Mouse (Mus musculus): ENCODE results near the gene Por. TPM values are rescaled to one million over a fixed set of nuclear protein-coding genes. Genes with fewer than 3 reads are reported as not detected.
A peak's percentile ranks its signal among the peaks of the same experiment; 100 is the strongest.

Gene Por
- 54.4 and 66.8 TPM in 2 replicates for polyA plus RNA-seq (2016; fragmentation: Nextera tagmentation; extraction: Ambion mirVana)

- H3K27ac ChIP-seq, result no peak within 1 kb of the TSS
- H3K4me1 ChIP-seq, result peaks cover 17% of the 10 kb centered on the region
- no peak for DNase-seq (ENCODE audit: low spot score)
- no peaks in the 10 kb centered on the region for H3K27me3 ChIP-seq (ENCODE audit: insufficient read depth, poor library complexity, severe bottlenecking)
- no peaks in the 10 kb centered on the region for H3K9me3 ChIP-seq
- WGBS, result 23% methylated on average over 9 of the region's 9 CpGs
- peak within 1 kb of the TSS; percentile 15; the same call in 1 of the 2 replicates for H3K4me3 ChIP-seq
- no peaks in the 10 kb centered on the region for H3K36me3 ChIP-seq
Measured at GRCm38 (mm10) chr5:135669741-135670275, at the start of gene Por. Gene Por, plus strand, starts transcription at chr5:135670033.

DNA sequence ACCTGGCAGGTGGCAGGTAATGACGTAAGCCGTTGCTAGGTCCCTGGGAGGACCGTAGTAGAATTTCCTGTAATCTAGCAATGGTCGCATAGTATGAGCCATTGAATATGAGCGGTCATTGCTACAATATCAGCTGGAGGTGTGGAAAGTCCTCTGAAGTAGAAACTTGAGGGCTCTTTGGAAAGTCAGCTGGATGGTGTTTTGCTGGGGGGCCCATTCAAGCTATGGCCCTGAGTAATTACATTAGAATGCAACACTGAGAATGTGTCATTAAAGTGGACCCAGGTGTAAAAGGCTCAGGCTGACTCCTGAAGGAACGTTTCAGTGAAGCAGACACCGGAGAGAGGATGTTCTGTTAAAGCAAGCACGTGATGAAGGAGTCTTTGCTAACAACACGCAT lies 49.3 kb upstream of the Por start:
- H3K9me3 ChIP-seq, result no peaks in the 10 kb centered on the region
- no peak overlapping the region for H3K27ac ChIP-seq
- no peaks in the 10 kb centered on the region for H3K4me1 ChIP-seq
- WGBS, result 82% methylated on average over 9 of the region's 9 CpGs
- DNase-seq (ENCODE audit: low spot score), result no peak
- H3K27me3 ChIP-seq (ENCODE audit: insufficient read depth, poor library complexity, severe bottlenecking), result no peaks in the 10 kb centered on the region
- H3K36me3 ChIP-seq, result no peaks in the 10 kb centered on the region
- no peak overlapping the region for H3K4me3 ChIP-seq

DNA sequence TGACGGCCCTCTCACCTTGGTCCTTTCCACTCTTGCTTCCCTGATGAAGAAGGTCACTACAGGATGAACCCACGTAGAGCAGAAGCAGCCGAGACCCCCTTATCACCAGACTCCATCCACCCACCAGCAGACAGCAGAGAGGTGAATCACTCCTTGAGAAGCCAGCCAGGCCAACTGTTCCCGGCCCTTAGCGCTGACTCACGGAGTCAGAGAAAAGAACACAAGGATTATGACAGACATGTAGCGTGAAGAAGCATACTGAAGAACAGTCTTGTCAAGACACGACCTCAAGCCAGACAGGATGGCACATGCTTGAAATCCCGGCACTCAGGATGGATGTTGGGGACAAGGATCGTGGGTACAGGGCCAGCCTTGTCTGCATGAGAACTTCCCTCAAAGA lies 48.1 kb upstream of the Por start:
- H3K27me3 ChIP-seq (ENCODE audit: insufficient read depth, poor library complexity, severe bottlenecking), result no peaks in the 10 kb centered on the region
- H3K36me3 ChIP-seq, result no peaks in the 10 kb centered on the region
- no peak overlapping the region for H3K27ac ChIP-seq
- WGBS, result 72% methylated on average over 10 of the region's 10 CpGs
- no peaks in the 10 kb centered on the region for H3K9me3 ChIP-seq
- no peak overlapping the region for H3K4me3 ChIP-seq
- peak; percentile 38 for DNase-seq (ENCODE audit: low spot score)
- no peaks in the 10 kb centered on the region for H3K4me1 ChIP-seq

GRCm38 (mm10) chr5:135623006-135623563 lies 46.7 kb upstream of the Por start:
- Histone ChIP-seq H3K36me3 (no peaks in the 10 kb centered on the region), H3K27me3 (ENCODE audit: insufficient read depth, poor library complexity, severe bottlenecking) (no peaks in the 10 kb centered on the region), H3K4me3 (no peak overlapping the region), H3K4me1 (no peaks in the 10 kb centered on the region), H3K27ac (no peak overlapping the region), H3K9me3 (no peaks in the 10 kb centered on the region)
- 83% methylated on average over 18 of the region's 18 CpGs for WGBS
- peak; percentile 71 for DNase-seq (ENCODE audit: low spot score)

- H3K36me3 ChIP-seq, result no peaks in the 10 kb centered on the region
- 39% methylated on average over 10 of the region's 10 CpGs for WGBS
- no peak for DNase-seq (ENCODE audit: low spot score)
- no peak overlapping the region for H3K27ac ChIP-seq
- H3K4me3 ChIP-seq, result no peak overlapping the region
- no peaks in the 10 kb centered on the region for H3K27me3 ChIP-seq (ENCODE audit: insufficient read depth, poor library complexity, severe bottlenecking)
- peaks cover 8% of the 10 kb centered on the region; the same call in 1 of the 2 replicates for H3K4me1 ChIP-seq
- H3K9me3 ChIP-seq, result no peaks in the 10 kb centered on the region
Measured at GRCm38 (mm10) chr5:135628916-135629315, 40.9 kb upstream of the Por start.

GRCm38 (mm10) chr5:135629401-135629800 lies 40.4 kb upstream of the Por start:
- H3K9me3 ChIP-seq, result no peaks in the 10 kb centered on the region
- no peak for DNase-seq (ENCODE audit: low spot score)
- H3K4me1 ChIP-seq, result peaks cover 8% of the 10 kb centered on the region; the same call in 1 of the 2 replicates
- WGBS, result 87% methylated on average over 3 of the region's 3 CpGs
- no peak overlapping the region for H3K4me3 ChIP-seq
- H3K36me3 ChIP-seq, result no peaks in the 10 kb centered on the region
- H3K27me3 ChIP-seq (ENCODE audit: insufficient read depth, poor library complexity, severe bottlenecking), result no peaks in the 10 kb centered on the region
- no peak overlapping the region for H3K27ac ChIP-seq

GRCm38 (mm10) chr5:135630598-135630997 lies 39.2 kb upstream of the Por start:
- Histone ChIP-seq H3K27me3 (ENCODE audit: insufficient read depth, poor library complexity, severe bottlenecking) (no peaks in the 10 kb centered on the region), H3K27ac (no peak overlapping the region), H3K36me3 (peaks cover 8% of the 10 kb centered on the region; the same call in 1 of the 2 replicates), H3K4me3 (no peak overlapping the region), H3K4me1 (peaks cover 8% of the 10 kb centered on the region; the same call in 1 of the 2 replicates), H3K9me3 (no peaks in the 10 kb centered on the region)
- DNase-seq (ENCODE audit: low spot score), result no peak
- 34% methylated on average over 3 of the region's 3 CpGs for WGBS

- Histone ChIP-seq H3K4me3 (peak within 1 kb of the TSS; percentile 95), H3K27me3 (ENCODE audit: insufficient read depth, poor library complexity, severe bottlenecking) (no peaks in the 10 kb centered on the region), H3K9me3 (no peaks in the 10 kb centered on the region), H3K36me3 (peaks cover 24% of the 10 kb centered on the region), H3K4me1 (peaks cover 8% of the 10 kb centered on the region; the same call in 1 of the 2 replicates), H3K27ac (peak within 1 kb of the TSS; percentile 96)
- peak; percentile 97 for DNase-seq (ENCODE audit: low spot score)
- 12% methylated on average over 30 of the region's 30 CpGs for WGBS
Measured at GRCm38 (mm10) chr5:135632117-135632796, 37.6 kb upstream of the Por start, which contains the start of gene Rhbdd2. Gene Rhbdd2, plus strand, starts transcription at chr5:135632618.

DNA sequence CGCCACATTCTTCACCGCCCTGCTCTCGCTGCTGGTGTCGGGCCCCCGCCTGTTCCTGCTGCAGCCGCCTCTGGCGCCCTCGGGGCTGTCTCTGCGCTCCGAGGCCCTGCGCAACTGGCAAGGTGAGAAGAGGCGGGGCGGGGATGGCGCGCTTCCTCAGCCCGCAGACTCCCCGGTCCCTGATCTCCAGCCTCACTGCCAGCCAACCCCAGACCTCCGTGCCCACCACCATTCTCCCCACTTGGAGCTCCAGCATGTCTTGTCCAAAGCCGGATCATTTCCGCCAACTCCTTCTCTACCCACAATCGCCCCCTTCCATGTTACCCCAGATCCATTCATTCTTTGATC lies 37.1 kb upstream of the Por start:
- Histone ChIP-seq H3K27ac (peak overlapping the region; percentile 96), H3K4me3 (peak overlapping the region; percentile 95)
- 1% methylated on average over 21 of the region's 21 CpGs for WGBS

DNA sequence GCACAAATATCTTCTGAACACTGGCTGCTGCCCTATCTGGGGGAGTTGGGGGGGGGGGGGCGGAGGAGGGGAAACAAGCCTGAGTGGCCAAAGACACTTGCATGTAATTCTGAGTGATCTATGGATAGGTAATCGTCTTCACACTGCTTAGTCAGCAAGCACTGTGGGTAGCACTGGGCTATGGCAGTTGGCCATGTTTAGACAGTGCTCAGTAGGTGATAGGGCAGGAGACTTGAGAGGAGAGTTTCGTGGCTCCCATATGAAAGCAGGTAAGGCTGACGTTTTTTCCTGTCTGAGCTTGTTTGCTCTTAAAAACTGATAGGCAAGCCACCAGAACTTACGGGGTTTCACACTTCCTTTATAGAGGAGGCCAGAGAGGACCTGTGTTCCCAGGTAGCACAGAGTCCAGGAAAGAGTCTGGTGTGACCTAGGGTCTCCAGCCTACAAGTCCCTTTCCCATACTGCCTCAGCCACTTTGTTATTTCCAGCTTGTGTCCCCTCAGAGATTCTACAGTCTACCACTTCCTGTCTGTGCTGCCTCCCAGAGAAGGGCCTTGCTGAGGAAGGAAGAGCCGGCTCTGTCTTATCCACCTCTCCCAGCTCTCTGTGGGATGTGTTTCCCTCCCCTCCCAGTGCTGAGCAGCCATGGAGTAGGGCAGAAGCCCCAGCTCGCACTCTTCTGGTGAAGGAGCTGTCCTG lies 29.9 kb upstream of the Por start:
- peaks cover 75% of the 10 kb centered on the region for H3K36me3 ChIP-seq
- WGBS, result 61% methylated on average over 6 of the region's 7 CpGs
- H3K4me3 ChIP-seq, result no peak overlapping the region
- H3K27me3 ChIP-seq (ENCODE audit: insufficient read depth, poor library complexity, severe bottlenecking), result no peaks in the 10 kb centered on the region
- no peaks in the 10 kb centered on the region; the same call in 1 of the 2 replicates for H3K4me1 ChIP-seq
- no peak for DNase-seq (ENCODE audit: low spot score)
- H3K9me3 ChIP-seq, result no peaks in the 10 kb centered on the region
- no peak overlapping the region for H3K27ac ChIP-seq

More for the DNA sequence above, 37.1 kb upstream of the Por start:
- DNase-seq (ENCODE audit: low spot score), result no peak
- H3K36me3 ChIP-seq, result peaks cover 29% of the 10 kb centered on the region
- no peaks in the 10 kb centered on the region for H3K9me3 ChIP-seq
- H3K4me1 ChIP-seq, result peaks cover 8% of the 10 kb centered on the region; the same call in 1 of the 2 replicates
- no peaks in the 10 kb centered on the region for H3K27me3 ChIP-seq (ENCODE audit: insufficient read depth, poor library complexity, severe bottlenecking)

DNA sequence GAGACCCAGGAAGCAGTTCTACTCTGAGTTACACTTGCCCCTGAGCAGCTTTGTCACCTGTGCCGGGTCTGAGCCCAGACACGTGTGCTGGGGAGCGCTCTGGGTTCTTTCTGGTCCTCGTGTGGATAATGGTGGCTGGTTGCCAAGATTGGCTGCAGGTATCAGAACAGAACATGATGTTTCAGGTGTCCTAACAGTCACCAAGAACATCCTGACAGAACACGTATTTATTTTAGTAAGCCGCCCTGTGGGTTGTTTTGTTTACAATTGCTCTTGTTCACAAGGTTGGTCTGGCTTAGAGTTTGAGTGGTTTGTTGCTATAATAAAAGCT lies 29.4 kb upstream of the Por start:
- H3K27me3 ChIP-seq (ENCODE audit: insufficient read depth, poor library complexity, severe bottlenecking), result no peaks in the 10 kb centered on the region
- 86% methylated on average over 6 of the region's 6 CpGs for WGBS

DNA sequence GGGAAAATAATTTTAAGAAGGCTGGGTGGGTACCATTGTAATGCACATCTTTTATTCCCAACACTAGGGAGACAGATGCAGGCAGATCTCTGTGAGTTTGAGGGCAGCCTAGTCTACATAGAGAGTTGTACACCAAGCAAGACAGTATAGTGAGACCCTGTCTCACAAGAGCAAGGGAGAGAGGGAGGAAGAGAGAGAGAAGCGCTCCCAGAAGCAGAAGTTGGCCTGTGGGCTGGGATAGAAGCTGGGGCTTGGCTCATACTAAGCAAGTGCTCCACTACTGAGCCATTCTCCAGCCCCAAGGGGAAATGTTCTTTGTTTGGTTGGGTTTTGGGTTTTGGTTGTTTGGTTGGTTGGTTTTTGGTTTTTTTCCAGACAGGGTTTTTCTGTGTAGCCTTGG lies 28.8 kb upstream of the Por start:
- H3K36me3 ChIP-seq, result peaks cover 64% of the 10 kb centered on the region
- H3K4me3 ChIP-seq, result no peak overlapping the region
- no peak overlapping the region for H3K27ac ChIP-seq
- no peaks in the 10 kb centered on the region for H3K27me3 ChIP-seq (ENCODE audit: insufficient read depth, poor library complexity, severe bottlenecking)
- no peaks in the 10 kb centered on the region for H3K9me3 ChIP-seq
- 96% methylated on average over 1 of the region's 1 CpGs for WGBS
- no peaks in the 10 kb centered on the region; the same call in 1 of the 2 replicates for H3K4me1 ChIP-seq
- no peak for DNase-seq (ENCODE audit: low spot score)

More for the DNA sequence above, 29.4 kb upstream of the Por start:
- H3K9me3 ChIP-seq, result no peaks in the 10 kb centered on the region
- H3K27ac ChIP-seq, result no peak overlapping the region
- no peaks in the 10 kb centered on the region; the same call in 1 of the 2 replicates for H3K4me1 ChIP-seq
- no peak for DNase-seq (ENCODE audit: low spot score)
- H3K4me3 ChIP-seq, result no peak overlapping the region
- peaks cover 70% of the 10 kb centered on the region for H3K36me3 ChIP-seq
